Mouse (Mus musculus): ENCODE results near the gene Usp4.
A peak's percentile ranks its signal among the peaks of the same experiment; 100 is the strongest.

Gene Usp4

GRCm38 (mm10) chr9:108341801-108342200 lies 5.9 kb upstream of the Usp4 start:
- no peak for DNase-seq (ENCODE audit: extremely low read depth, low read depth)

- peak; percentile 88 for DNase-seq (ENCODE audit: extremely low read depth, low read depth)
Observed at GRCm38 (mm10) chr9:108342301-108342831, 5.3 kb upstream of the Usp4 start.

- no peak for DNase-seq (ENCODE audit: extremely low read depth, low read depth)
Observed at GRCm38 (mm10) chr9:108343331-108343730, 4.3 kb upstream of the Usp4 start.

- DNase-seq (ENCODE audit: extremely low read depth, low read depth), result peak; percentile 44
Observed at GRCm38 (mm10) chr9:108343835-108344234, 3.8 kb upstream of the Usp4 start.

GRCm38 (mm10) chr9:108344471-108344870 lies 3.2 kb upstream of the Usp4 start:
- DNase-seq (ENCODE audit: extremely low read depth, low read depth), result no peak

GRCm38 (mm10) chr9:108347024-108347423 lies 629 bp upstream of the Usp4 start:
- peak; percentile 17 for DNase-seq (ENCODE audit: extremely low read depth, low read depth)

- no peak for DNase-seq (ENCODE audit: extremely low read depth, low read depth)
Observed at GRCm38 (mm10) chr9:108348290-108348680, 632 bp downstream of the Usp4 start.

- DNase-seq (ENCODE audit: extremely low read depth, low read depth), result no peak
Observed at GRCm38 (mm10) chr9:108349727-108350126, 2.1 kb downstream of the Usp4 start.

- DNase-seq (ENCODE audit: extremely low read depth, low read depth), result no peak
Observed at GRCm38 (mm10) chr9:108378234-108378633, 30.6 kb downstream of the Usp4 start.

GRCm38 (mm10) chr9:108378736-108379135 lies 31.1 kb downstream of the Usp4 start:
- no peak for DNase-seq (ENCODE audit: extremely low read depth, low read depth)

GRCm38 (mm10) chr9:108379294-108379693 lies 31.6 kb downstream of the Usp4 start:
- DNase-seq (ENCODE audit: extremely low read depth, low read depth), result no peak

GRCm38 (mm10) chr9:108381382-108381781 lies 33.7 kb downstream of the Usp4 start:
- DNase-seq (ENCODE audit: extremely low read depth, low read depth), result no peak

GRCm38 (mm10) chr9:108385006-108385405 lies 37.4 kb downstream of the Usp4 start:
- no peak for DNase-seq (ENCODE audit: extremely low read depth, low read depth)

- no peak for DNase-seq (ENCODE audit: extremely low read depth, low read depth)
Observed at GRCm38 (mm10) chr9:108386816-108387215, 39.2 kb downstream of the Usp4 start.

- no peak for DNase-seq (ENCODE audit: extremely low read depth, low read depth)
Observed at GRCm38 (mm10) chr9:108388601-108389000, 40.9 kb downstream of the Usp4 start.

- DNase-seq (ENCODE audit: extremely low read depth, low read depth), result no peak
Observed at GRCm38 (mm10) chr9:108389220-108389619, 41.6 kb downstream of the Usp4 start.

- DNase-seq (ENCODE audit: extremely low read depth, low read depth), result no peak
Observed at GRCm38 (mm10) chr9:108392676-108393075, 45.0 kb downstream of the Usp4 start, which contains the start of gene 1700102P08Rik. Gene 1700102P08Rik (plus strand): TSS chr9:108392805.

- no peak for DNase-seq (ENCODE audit: extremely low read depth, low read depth)
Observed at GRCm38 (mm10) chr9:108394191-108394590, 46.5 kb downstream of the Usp4 start.

- DNase-seq (ENCODE audit: extremely low read depth, low read depth), result no peak
Observed at GRCm38 (mm10) chr9:108395427-108395826, 47.8 kb downstream of the Usp4 start.

GRCm38 (mm10) chr9:108398324-108398723 lies 50.7 kb downstream of the Usp4 start:
- DNase-seq (ENCODE audit: extremely low read depth, low read depth), result no peak

GRCm38 (mm10) chr9:108401186-108401960 lies 53.7 kb downstream of the Usp4 start:
- no peak for DNase-seq (ENCODE audit: extremely low read depth, low read depth)

- no peak for DNase-seq (ENCODE audit: extremely low read depth, low read depth)
Observed at GRCm38 (mm10) chr9:108403081-108403480, 55.4 kb downstream of the Usp4 start.

GRCm38 (mm10) chr9:108404451-108404850 lies 56.8 kb downstream of the Usp4 start:
- peak; percentile 19 for DNase-seq (ENCODE audit: extremely low read depth, low read depth)
